Mouse (Mus musculus): Measurements from ENCODE around the gene Tial1.

DNA sequence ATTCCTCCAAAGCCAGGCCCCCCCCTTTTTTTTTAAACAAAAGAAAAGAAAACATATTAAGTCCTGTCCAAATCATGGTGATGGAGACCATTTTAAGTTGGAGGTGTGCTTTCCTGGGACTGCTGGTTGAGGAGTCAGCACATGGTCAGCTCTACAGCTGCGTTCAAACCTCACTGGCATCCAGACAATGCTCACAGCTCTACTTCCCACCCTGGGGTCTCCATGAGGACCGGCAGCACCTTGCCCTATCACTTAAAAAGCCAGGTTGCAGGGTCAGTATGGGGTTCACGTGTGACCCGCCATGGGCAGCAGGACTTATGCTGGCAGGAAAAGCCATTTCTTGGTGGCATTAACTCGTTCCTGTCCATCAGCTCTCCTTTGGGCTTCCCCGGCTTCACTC is 57.9 kb downstream of the Tial1 start:
- TF ChIP-seq CTCF (IDR thresholded peaks at IDR 0.05 in 2 of 3, conservative IDR thresholded peaks at IDR 0.05 in 1 of 3; ENCODE audit: control insufficient read depth in 1 of 3, insufficient read depth in 1 of 3, low read depth in 2 of 3, low read length in 3 of 3, poor library complexity in 1 of 3, severe bottlenecking in 1 of 3) (no peak), CHD1 (IDR thresholded peaks at IDR 0.05; ENCODE audit: low read depth, low read length) (no peak), ELF1 (IDR thresholded peaks at IDR 0.05; ENCODE audit: low read depth, low read length) (no peak), EP300 (IDR thresholded peaks at IDR 0.05; ENCODE audit: low read depth in 1 of 2, low read length in 2 of 2) (no peak), POLR2A (IDR thresholded peaks at IDR 0.05; ENCODE audit: control insufficient read depth in 1 of 2, insufficient read depth in 1 of 2, low read depth in 1 of 2, low read length in 2 of 2, poor library complexity in 1 of 2) (no peak), MEF2A (IDR thresholded peaks at IDR 0.05; ENCODE audit: extremely low read depth, insufficient replicate concordance, low read depth, low read length, poor library complexity, severe bottlenecking) (no peak), E2F4 (IDR thresholded peaks at IDR 0.05; ENCODE audit: borderline replicate concordance, low read depth, low read length) (no peak), NELFE (IDR thresholded peaks at IDR 0.05; ENCODE audit: low read depth, low read length) (no peak), USF1 (IDR thresholded peaks at IDR 0.05; ENCODE audit: low read depth, low read length) (no peak), POLR2AphosphoS2 (IDR thresholded peaks at IDR 0.05; ENCODE audit: low read length) (no peak), JUND (IDR thresholded peaks at IDR 0.05; ENCODE audit: low read depth, low read length) (no peak)
